Mouse (Mus musculus) heart, embryonic 15.5 days (tissue): Measurements from ENCODE around the gene Lipa. TPM values are rescaled to one million over a fixed set of nuclear protein-coding genes. Genes with fewer than 3 reads are reported as not detected.

Source experiments
- ATAC-seq: fragments of 200-750 bp; cut with Nextera tagmentation; replicated peaks from 2 replicates; pipeline ENCODE4 v1.8.0; 2017; ENCODE audit warnings: low read depth, moderate TSS enrichment; ENCODE audit not compliant: insufficient number of reproducible peaks, insufficient read depth, low FRiP score
- H3K27ac ChIP-seq: fragments of 300-500 bp; sonication (generic); 2 replicates; pipeline ENCODE4 v1.5.1; 2015; ENCODE audit warnings: mild to moderate bottlenecking, inconsistent platforms
- H3K27me3 ChIP-seq: fragments of 300-500 bp; sonication (generic); 2 replicates; pipeline ENCODE4 v1.6.1; 2015; ENCODE audit warnings: inconsistent platforms
- H3K36me3 ChIP-seq: fragments of 300-500 bp; sonication (generic); 2 replicates; pipeline ENCODE4 v1.6.1; 2015; ENCODE audit warnings: mild to moderate bottlenecking, inconsistent platforms
- H3K4me1 ChIP-seq: fragments of 300-500 bp; sonication (generic); replicated peaks from 2 replicates; pipeline ENCODE4 v1.6.1; 2015; ENCODE audit warnings: inconsistent platforms
- H3K4me2 ChIP-seq: fragments of 300-500 bp; sonication (generic); 2 replicates; pipeline ENCODE4 v1.6.1; 2015; ENCODE audit warnings: inconsistent platforms, mild to moderate bottlenecking, moderate library complexity
- H3K4me3 ChIP-seq: fragments of 300-500 bp; sonication (generic); 2 replicates; pipeline ENCODE4 v1.5.1; 2015; ENCODE audit warnings: mild to moderate bottlenecking, inconsistent platforms
- H3K9ac ChIP-seq: fragments of 300-500 bp; sonication (generic); 2 replicates; pipeline ENCODE4 v1.6.1; 2015; ENCODE audit warnings: mild to moderate bottlenecking, inconsistent platforms
- H3K9me3 ChIP-seq: fragments of 300-500 bp; sonication (generic); replicated peaks from 2 replicates; pipeline ENCODE4 v1.6.1; 2016; ENCODE audit warnings: inconsistent platforms
- WGBS: fragments of 180-500 bp; shearing (Covaris S2); methylation state at CpG from one replicate; pipeline ENCODE4 v1.1.7; 2015; ENCODE audit warnings: mixed read lengths; 5-methylcytosine and 5-hydroxymethylcytosine counted together
- polyA plus RNA-seq: library from polyadenylated mRNA; unstranded; fragments of >200 nt; fragmentation: Nextera tagmentation; extraction: Ambion mirVana; gene quantifications from 2 replicates; pipeline ENCODE4 v1.2.1, GENCODE M21; 2015

Gene Lipa
- 29.7 and 34.2 TPM in 2 replicates for polyA plus RNA-seq

GRCm38 (mm10) chr19:34526941-34527682 lies at the start of gene Lipa:
Gene Lipa (minus strand): TSS chr19:34527474.
- H3K4me3 ChIP-seq, result peak within 1 kb of the TSS; percentile 78
- peak within 1 kb of the TSS; percentile 86 for H3K4me2 ChIP-seq
- ATAC-seq, result peak; percentile 100
- H3K36me3 ChIP-seq, result peaks cover 2% of the 10 kb centered on the region; the same call in 1 of the 2 replicates
- peak within 1 kb of the TSS; percentile 78 for H3K27ac ChIP-seq
- peaks cover 17% of the 10 kb centered on the region for H3K4me1 ChIP-seq
- WGBS, result under 1% methylated on average over 29 of the region's 29 CpGs
- peak within 1 kb of the TSS; percentile 71 for H3K9ac ChIP-seq
- H3K9me3 ChIP-seq, result no peaks in the 10 kb centered on the region
- H3K27me3 ChIP-seq, result no peaks in the 10 kb centered on the region

- H3K4me2 ChIP-seq, result no peak overlapping the region
- no peaks in the 10 kb centered on the region for H3K36me3 ChIP-seq
- no peak overlapping the region for H3K27ac ChIP-seq
- H3K4me3 ChIP-seq, result no peak overlapping the region
- ATAC-seq, result no peak
- H3K9me3 ChIP-seq, result no peaks in the 10 kb centered on the region
- H3K4me1 ChIP-seq, result peaks cover 10% of the 10 kb centered on the region
- H3K9ac ChIP-seq, result no peak overlapping the region
- no peaks in the 10 kb centered on the region for H3K27me3 ChIP-seq
- 92% methylated on average over 5 of the region's 5 CpGs for WGBS
Observed at GRCm38 (mm10) chr19:34573650-34574049, 46.4 kb upstream of the Lipa start.

GRCm38 (mm10) chr19:34571080-34571479 lies 43.8 kb upstream of the Lipa start:
- H3K4me1 ChIP-seq, result peaks cover 10% of the 10 kb centered on the region
- no peak overlapping the region for H3K4me3 ChIP-seq
- H3K4me2 ChIP-seq, result no peak overlapping the region
- H3K27me3 ChIP-seq, result no peaks in the 10 kb centered on the region
- no peak overlapping the region for H3K27ac ChIP-seq
- H3K9ac ChIP-seq, result no peak overlapping the region
- H3K36me3 ChIP-seq, result no peaks in the 10 kb centered on the region
- no peaks in the 10 kb centered on the region for H3K9me3 ChIP-seq
- no peak for ATAC-seq
- WGBS, result 93% methylated on average over 1 of the region's 1 CpGs

GRCm38 (mm10) chr19:34569896-34570476 lies 42.7 kb upstream of the Lipa start:
- H3K27ac ChIP-seq, result no peak overlapping the region

GRCm38 (mm10) chr19:34568988-34569895 lies 42.0 kb upstream of the Lipa start:
- Histone ChIP-seq H3K9me3 (no peaks in the 10 kb centered on the region), H3K4me3 (no peak overlapping the region), H3K27me3 (no peaks in the 10 kb centered on the region), H3K4me1 (peaks cover 10% of the 10 kb centered on the region), H3K36me3 (no peaks in the 10 kb centered on the region), H3K4me2 (no peak overlapping the region), H3K9ac (no peak overlapping the region), H3K27ac (no peak overlapping the region)
- WGBS, result 69% methylated on average over 7 of the region's 7 CpGs
- ATAC-seq, result no peak

More at GRCm38 (mm10) chr19:34569896-34570476, 42.7 kb upstream of the Lipa start:
- Histone ChIP-seq H3K4me3 (no peak overlapping the region), H3K4me2 (no peak overlapping the region), H3K4me1 (peaks cover 10% of the 10 kb centered on the region), H3K36me3 (no peaks in the 10 kb centered on the region), H3K9me3 (no peaks in the 10 kb centered on the region), H3K27me3 (no peaks in the 10 kb centered on the region), H3K9ac (no peak overlapping the region)
- WGBS, result 54% methylated on average over 4 of the region's 4 CpGs
- ATAC-seq, result no peak

- Histone ChIP-seq H3K4me3 (no peak overlapping the region), H3K36me3 (no peaks in the 10 kb centered on the region), H3K4me2 (no peak overlapping the region), H3K9me3 (no peaks in the 10 kb centered on the region), H3K27me3 (no peaks in the 10 kb centered on the region), H3K4me1 (peaks cover 10% of the 10 kb centered on the region), H3K9ac (no peak overlapping the region), H3K27ac (no peak overlapping the region)
- no peak for ATAC-seq
- WGBS, result 89% methylated on average over 1 of the region's 1 CpGs
Observed at GRCm38 (mm10) chr19:34566178-34566784, 39.0 kb upstream of the Lipa start.

GRCm38 (mm10) chr19:34562556-34562955 lies 35.3 kb upstream of the Lipa start:
- Histone ChIP-seq H3K4me2 (no peak overlapping the region), H3K4me3 (no peak overlapping the region), H3K27ac (no peak overlapping the region), H3K4me1 (no peaks in the 10 kb centered on the region), H3K27me3 (no peaks in the 10 kb centered on the region), H3K9ac (no peak overlapping the region), H3K36me3 (no peaks in the 10 kb centered on the region), H3K9me3 (no peaks in the 10 kb centered on the region)
- ATAC-seq, result no peak

- Histone ChIP-seq H3K4me1 (peaks cover 21% of the 10 kb centered on the region), H3K36me3 (no peaks in the 10 kb centered on the region), H3K27me3 (no peaks in the 10 kb centered on the region), H3K9me3 (no peaks in the 10 kb centered on the region), H3K9ac (no peak overlapping the region), H3K4me2 (no peak overlapping the region), H3K27ac (0 out of 2 replicates have a peak overlapping the region, but pooled peaks have one; percentile 1), H3K4me3 (no peak overlapping the region)
- WGBS, result 58% methylated on average over 3 of the region's 3 CpGs
- ATAC-seq, result no peak
Observed at GRCm38 (mm10) chr19:34556621-34557020, 29.3 kb upstream of the Lipa start.

GRCm38 (mm10) chr19:34554061-34554460 lies 26.8 kb upstream of the Lipa start:
- no peak for ATAC-seq
- Histone ChIP-seq H3K36me3 (no peaks in the 10 kb centered on the region), H3K4me1 (peaks cover 24% of the 10 kb centered on the region), H3K9ac (no peak overlapping the region), H3K9me3 (no peaks in the 10 kb centered on the region), H3K4me3 (no peak overlapping the region), H3K4me2 (no peak overlapping the region), H3K27ac (peak overlapping the region; percentile 81; the same call in 1 of the 2 replicates), H3K27me3 (no peaks in the 10 kb centered on the region)

GRCm38 (mm10) chr19:34553522-34553921 lies 26.2 kb upstream of the Lipa start:
- no peak for ATAC-seq

GRCm38 (mm10) chr19:34553021-34553420 lies 25.7 kb upstream of the Lipa start:
- H3K4me3 ChIP-seq, result no peak overlapping the region
- H3K27me3 ChIP-seq, result no peaks in the 10 kb centered on the region
- no peak for ATAC-seq
- H3K9me3 ChIP-seq, result no peaks in the 10 kb centered on the region
- H3K9ac ChIP-seq, result 0 out of 2 replicates have a peak overlapping the region, but pooled peaks have one; percentile 2
- H3K27ac ChIP-seq, result peak overlapping the region; percentile 81
- peaks cover 24% of the 10 kb centered on the region for H3K4me1 ChIP-seq
- 31% methylated on average over 6 of the region's 6 CpGs for WGBS
- peak overlapping the region; percentile 45 for H3K4me2 ChIP-seq
- H3K36me3 ChIP-seq, result no peaks in the 10 kb centered on the region

More at GRCm38 (mm10) chr19:34553522-34553921, 26.2 kb upstream of the Lipa start:
- H3K4me2 ChIP-seq, result peak overlapping the region; percentile 45
- peaks cover 24% of the 10 kb centered on the region for H3K4me1 ChIP-seq
- no peak overlapping the region for H3K9ac ChIP-seq
- no peaks in the 10 kb centered on the region for H3K9me3 ChIP-seq
- H3K27me3 ChIP-seq, result no peaks in the 10 kb centered on the region
- peak overlapping the region; percentile 81 for H3K27ac ChIP-seq
- no peaks in the 10 kb centered on the region for H3K36me3 ChIP-seq
- WGBS, result 48% methylated on average over 3 of the region's 3 CpGs
- H3K4me3 ChIP-seq, result no peak overlapping the region
